Mouse (Mus musculus) thymus, postnatal 0 days (tissue): Measurements from ENCODE around the gene Slc44a3. TPM values are rescaled to one million over a fixed set of nuclear protein-coding genes. Genes with fewer than 3 reads are reported as not detected.
A peak's percentile ranks its signal among the peaks of the same experiment; 100 is the strongest.

Experiments used
- DNase-seq: peaks from one replicate; pipeline ENCODE4 v3.0.0-alpha.2; 2015; ENCODE audit warnings: low spot score
- polyA plus RNA-seq: library from polyadenylated mRNA; unstranded; fragments of >200 nt; fragmentation: Nextera tagmentation; extraction: Ambion mirVana; gene quantifications from 2 replicates; pipeline ENCODE4 v1.2.1, GENCODE M21; 2015

Gene Slc44a3
- polyA plus RNA-seq, 1 experiment from 2014 or later: 1.2 TPM

DNA sequence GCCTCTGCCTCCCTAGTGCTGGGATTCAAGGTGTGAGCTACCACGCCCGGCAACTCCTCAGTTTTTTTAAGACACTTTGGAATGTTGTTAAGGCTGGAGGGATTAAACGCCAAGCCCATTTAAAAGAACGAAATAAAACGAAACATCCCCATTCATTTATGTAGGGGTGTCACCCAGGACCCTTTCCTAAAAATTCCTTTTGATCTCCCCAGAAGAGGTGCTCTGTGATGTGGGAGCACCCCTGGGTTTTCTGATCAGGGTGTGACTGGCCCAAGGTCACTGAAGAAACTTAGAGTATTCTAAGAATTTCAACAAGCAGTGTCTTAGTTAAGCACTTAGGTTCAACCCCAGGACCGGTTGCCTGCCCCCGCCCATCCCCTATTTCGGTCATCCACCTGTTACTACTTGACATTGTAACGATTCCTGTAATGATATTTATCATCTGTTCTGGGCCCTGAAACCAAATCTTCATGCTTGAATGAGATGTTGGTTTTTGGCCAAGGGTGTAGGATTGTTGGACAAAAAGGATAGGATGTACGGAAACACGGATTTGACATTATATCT lies 103.4 kb downstream of the Slc44a3 start:
- no peak for DNase-seq

DNA sequence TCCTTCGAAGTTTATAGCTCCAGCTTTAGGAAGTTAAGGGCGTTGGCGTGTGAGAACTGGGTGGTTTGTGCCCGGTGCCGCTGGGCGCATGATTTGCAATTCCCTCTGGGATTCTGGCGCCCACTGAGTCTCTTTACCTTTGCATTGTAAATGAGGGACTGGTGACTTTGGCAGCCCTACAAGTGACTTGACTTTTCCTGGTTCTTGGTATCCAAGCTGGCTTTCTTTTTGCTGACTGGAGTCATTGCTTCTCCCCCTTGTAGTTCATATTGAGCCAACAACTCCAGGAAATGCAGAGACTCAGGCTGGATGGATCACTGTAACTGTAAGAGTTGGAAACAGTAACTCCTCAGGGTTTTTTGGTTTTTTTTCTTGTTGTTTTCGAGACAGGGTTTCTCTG lies 104.0 kb downstream of the Slc44a3 start:
- DNase-seq: no peak

DNA sequence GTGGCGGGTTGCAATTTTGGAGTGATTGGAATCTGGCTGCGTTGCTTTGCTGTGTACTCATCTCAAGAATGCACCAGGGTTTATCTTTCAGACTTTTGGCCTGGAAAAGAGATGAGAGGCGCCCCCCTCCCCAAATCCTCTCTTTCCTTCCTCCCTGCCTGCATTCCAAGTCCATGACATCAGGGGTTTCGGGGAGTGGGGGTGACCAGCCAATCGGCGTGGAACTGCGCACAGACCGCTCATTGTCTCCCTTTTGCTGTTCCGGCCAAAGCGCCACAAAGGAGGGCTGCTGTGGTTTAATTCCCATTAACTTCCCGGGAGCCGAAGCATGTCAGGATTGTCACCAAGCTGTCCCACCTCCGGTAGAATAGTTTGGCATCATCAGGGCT lies 104.7 kb downstream of the Slc44a3 start:
- no peak for DNase-seq

DNA sequence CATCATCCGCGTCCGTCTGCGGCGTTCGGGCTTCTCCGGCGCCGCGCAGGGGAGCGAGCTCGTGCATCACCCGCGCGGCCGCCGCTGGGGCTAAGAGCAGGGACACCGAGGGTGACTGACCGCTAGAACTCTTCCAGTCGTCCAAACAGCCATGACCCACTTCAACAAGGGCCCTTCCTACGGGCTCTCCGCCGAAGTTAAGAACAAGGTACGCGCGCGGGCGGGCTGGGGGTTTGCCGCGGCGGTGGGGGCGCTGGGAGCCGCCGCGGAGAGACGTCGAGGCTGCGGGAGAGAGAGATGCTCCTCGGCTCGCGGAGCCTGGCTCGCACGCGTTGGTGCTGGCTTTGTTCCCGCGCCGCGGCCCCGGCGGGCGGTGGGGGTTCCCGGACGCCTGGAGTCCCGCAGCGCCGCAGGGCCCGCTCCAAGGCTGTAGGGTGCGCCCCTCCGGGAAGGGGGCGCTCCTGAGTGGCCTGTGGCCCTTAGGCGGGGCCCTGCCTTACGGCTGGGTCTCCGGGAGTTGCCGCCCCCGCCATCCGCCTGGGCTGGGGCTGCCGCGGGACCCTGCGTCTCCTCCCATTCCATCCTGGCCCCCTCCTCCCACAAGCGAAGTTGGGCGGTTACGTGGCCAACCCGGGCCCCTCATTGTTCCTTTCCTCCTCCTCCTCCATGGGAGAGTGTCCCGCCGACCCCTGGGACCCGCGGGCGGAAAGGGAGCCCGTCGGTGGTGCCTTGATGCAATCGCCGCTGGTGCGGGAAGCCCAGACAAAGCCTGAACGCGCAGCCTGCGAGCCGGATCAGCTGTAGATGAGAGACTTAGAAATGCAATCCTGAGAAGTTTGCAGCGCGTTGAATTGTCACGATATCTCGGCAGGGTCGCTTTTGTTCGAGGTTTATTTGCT lies 105.3 kb downstream of the Slc44a3 start:
- peak; percentile 86 for DNase-seq

DNA sequence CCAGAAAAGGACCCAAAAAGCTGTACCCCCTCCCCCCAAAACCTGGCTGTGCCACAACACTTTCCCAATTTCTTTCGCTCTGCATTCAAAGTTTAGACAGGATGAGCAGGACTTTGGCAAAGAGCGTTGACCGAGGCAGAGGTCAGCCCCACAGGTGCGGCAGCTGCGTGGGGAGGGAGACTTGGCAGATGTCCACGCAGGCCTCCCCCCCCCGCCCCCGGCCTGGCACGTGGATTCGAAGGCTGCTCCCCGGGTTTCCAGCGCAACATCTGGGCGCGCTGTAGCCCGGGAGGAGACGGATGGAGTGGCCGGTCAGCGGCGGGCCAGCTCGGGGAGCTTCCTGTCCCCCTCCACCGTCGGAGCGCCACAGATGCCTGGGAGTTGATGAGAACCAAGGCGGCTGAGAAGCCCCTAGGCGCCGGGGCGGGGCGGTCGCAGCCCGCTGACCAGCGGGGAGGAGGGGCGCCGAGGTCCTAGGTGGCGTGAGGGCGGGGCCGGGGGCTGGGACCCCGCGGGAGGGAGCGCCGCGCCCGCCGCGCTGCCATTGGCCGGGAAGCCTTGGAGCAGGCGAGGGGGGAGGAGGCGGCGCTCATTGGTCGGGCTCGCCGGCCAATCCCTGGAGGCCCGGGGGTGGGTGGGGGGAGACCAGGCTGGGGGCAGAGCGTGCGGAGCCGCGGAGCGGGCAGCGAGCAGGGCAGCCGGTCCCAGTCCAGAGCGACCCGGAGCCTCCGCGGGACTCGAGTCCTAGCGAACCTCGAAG lies 106.2 kb downstream of the Slc44a3 start, which contains the start of gene Cnn3:
Cnn3 (plus strand) TSS at position 637 of the 760 bp plus-strand sequence.
- DNase-seq: peak; percentile 87

DNA sequence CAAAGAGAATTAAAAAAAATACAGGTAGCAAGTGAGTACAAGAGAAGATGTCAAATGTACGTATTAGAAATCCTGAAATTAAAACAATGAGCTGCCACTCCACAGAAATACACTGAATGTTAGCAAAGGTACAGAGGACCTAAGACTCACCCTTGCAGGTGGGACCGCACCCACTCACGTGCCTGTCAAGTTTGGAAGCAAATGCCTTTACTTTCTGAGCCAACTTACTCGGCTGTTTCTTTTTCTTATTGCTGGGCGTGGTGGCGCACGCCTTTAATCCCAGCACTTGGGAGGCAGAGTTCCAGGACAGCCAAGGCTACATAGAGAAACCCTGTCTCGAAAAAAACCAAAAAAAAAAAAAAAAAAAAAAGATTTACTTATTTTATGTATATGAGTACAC lies 109.8 kb downstream of the Slc44a3 start:
- DNase-seq: no peak

DNA sequence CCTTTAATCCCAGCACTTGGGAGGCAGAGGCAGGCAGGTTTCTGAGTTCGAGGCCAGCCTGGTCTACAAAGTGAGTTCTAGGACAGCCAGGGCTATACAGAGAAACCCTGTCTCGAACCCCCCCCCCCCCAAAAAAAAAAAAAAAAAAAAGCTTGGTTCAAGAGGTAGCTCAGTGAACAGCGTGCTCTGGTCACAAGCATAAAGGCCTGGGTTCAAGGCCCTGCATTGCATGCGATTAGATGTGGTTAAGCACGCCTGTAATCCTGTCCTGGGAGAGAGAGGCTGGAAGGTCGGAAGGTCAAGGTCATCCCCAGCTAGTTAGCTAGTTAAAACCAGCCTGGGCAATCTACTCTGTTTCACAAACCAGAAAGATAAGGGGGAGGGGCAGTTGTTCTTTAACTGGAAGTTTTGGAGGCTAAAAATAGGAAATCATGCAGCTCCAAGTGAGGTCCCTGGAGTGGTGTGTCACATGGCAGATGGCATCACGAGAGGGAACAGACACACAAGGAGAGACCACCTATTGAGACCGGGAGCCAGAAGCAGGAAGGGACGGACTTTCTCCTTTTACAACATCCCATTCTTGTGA lies 113.3 kb downstream of the Slc44a3 start:
- DNase-seq: no peak

DNA sequence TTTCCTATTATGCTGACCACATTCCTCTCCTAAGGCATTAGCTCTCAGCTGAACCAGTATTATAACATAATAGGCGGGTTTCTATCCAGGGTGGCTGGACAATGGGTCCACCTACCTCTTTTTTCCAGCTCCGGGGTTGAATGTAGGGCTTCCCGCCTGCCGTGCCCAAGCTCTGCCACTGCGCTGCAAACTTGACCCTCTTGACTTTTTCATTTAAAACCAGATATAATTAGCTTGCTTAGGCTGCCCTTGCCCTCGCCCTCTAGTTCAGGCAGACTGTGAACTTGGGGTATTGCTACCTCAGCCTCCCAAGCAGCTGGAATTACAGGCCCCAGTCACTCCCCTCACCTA lies 114.0 kb downstream of the Slc44a3 start:
- DNase-seq: no peak

DNA sequence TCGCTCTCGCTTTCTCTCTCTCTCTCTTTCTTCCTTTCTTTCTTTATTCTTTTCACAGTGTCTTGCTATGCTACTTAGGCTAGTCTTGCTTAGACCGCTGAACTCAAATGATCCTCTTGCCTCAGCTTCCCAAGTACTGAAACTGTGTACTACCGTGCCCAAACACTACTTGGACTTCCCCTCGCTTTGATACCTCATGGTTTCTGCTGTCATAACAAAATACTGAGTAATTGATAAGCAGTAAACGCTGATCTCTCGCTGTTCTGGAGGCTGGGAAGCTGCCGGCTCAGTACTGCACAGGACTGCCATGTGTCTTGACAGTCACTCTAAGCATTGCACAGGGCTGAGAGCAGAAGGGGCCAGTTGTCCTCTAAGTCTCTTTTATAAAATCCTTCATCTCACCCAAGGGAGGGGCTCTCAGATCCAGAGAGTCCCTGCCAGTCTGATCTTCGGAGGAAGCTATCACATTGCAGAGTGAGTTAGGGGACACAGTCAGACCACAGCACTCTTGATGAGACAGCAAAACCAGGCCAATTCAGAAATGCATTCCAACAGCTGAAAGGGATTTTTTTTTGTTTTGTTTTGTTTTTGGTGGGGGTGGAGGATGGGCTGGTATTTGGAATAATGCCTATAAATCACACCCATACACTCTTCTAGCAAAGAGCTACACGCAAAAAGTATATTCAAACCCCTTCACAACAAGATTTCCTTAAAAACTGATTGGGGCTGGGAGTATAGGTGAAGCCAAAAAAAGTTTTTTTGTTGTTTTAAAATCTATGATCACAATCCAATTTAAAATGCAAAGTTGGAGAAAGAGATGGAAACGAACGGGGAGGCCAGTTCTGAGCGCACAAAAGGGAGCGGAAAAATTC lies 114.6 kb downstream of the Slc44a3 start:
- DNase-seq: no peak

DNA sequence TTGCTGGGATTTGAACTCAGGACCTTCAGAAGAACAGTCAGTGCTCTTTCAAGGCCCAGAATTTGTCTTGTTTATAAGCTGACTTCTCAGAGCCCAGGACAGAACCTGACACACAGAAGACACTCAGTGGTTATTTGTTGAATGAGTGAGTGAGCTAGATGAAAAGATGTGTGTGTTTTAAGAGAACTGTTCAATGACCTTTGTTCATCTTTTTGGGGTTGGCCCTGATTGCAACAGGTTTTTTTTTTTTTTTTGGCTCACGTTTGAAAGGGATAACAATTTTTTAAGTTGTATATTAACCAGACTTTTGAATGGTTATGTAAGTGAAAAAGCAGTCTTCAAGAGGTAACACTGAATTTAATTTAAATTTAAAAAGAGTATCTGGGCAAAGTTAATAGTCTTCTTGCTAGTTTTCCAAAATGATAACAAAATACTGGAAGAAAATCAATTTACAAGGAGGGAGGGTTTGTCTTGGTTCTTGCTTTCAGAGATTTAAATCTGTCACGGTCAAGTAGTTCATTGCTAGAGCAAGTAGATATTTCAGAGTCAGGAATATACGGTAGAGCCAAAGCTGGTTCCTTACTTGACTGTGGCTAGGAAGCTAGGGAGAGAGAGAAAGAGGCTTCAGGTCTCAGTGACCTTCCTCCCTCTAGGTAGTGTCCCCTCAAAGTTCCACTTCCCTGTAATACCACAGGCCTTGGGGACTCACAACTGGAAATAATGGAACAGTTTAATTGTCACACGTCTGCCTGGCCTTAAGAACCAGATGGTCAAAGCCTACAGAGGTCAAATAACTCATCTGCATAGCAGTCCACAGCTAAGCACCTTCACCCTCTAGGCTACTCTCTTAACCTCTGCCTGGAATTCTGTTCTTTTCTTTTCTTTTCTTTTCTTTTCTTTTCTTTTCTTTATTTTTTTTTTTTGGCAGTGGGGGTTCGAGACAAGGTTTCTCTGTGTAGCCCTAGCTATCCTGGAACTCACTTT lies 115.7 kb downstream of the Slc44a3 start:
- no peak for DNase-seq

DNA sequence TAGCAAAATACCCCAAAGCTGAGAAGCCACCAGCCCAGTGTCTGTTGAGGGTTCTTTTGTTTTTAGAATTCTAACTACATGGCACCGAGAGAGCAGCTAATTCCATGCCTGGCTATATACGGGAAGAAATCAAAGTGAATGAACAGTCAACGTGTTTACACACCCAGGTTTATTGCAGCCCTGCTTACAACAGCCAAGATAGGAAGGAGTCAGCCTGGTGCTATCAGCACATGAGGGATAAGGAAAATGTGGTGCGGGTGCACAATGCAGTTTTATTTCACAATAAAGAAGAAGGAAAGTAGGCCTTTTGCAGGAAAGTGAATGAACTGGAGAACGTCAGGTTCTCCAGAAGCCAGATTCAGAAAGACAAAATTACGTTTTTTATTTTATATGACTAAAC lies 120.8 kb downstream of the Slc44a3 start:
- DNase-seq: no peak

Other genes with a start within 250 kb of the Slc44a3 start
- 0.24 and 0.35 TPM in 2 replicates for gene Tmem56, start 249.3 kb downstream of the Slc44a3 start, polyA plus RNA-seq
- 24.3 and 28.1 TPM in 2 replicates for gene Alg14, start 240.6 kb downstream of the Slc44a3 start, polyA plus RNA-seq
- 435 and 448 TPM in 2 replicates for gene Cnn3, start 105.9 kb downstream of the Slc44a3 start, polyA plus RNA-seq
- not detected in 2 replicates for gene 4930432M17Rik, start 138.4 kb upstream of the Slc44a3 start, polyA plus RNA-seq
- gene F3, start 191.1 kb upstream of the Slc44a3 start, polyA plus RNA-seq: 3.6 and 5.5 TPM in 2 replicates